Comparison of ENCODE assay signal across 14 mouse cellular contexts in the genomic region with DNA sequence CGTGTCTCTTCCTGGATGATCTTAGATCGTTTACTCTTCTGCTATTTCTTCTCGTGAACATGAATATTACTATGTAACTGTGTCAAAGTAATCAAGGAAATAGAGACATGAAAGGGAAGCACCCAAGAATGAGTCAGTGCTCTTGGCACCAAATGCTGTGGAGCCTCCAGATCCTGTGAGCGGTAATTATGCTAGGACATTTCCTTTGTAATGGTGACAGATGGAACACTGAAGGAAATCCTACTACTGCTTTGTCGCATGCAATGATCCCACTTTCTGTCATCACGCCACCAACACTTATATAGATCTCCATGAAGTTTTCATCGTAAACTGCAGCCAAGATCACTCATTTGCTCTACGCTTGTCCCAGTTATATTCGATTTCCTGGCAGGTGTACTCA. TPM values are rescaled to one million over a fixed set of nuclear protein-coding genes. Genes with fewer than 3 reads are reported as not detected.
DNase-seq lines count a peak whose midpoint lies in the region; ATAC-seq lines count a peak whose summit lies in the region.
"Had no signal": no experiment of that assay in that cellular context is flagged by ENCODE, and none has a peak within 500 bp of the region (broad histone marks: within the 10 kb centered on the region; RNA-seq: fewer than 3 reads in every experiment).

No protein-coding gene starts in this region.

- peak; percentile 37 to 39 for DNase-seq in heart, adult 18-20 months
- peak; percentile 3 to 24 for DNase-seq in heart, postnatal 14 days
- peak; percentile 20 to 36 for DNase-seq in left cerebral cortex, postnatal 36 days (ENCODE audit: low spot score in 2 of 2)
- DNase-seq in c-Kit-positive CD71-positive TER-119-positive erythroid progenitor cells, embryonic 14.5 days (ENCODE audit: low spot score), result no peak
- DNase-seq in spleen, adult 12 weeks (ENCODE audit: low spot score), result no peak
- DNase-seq: adrenal gland, postnatal 10 days had no signal

- 84% methylated on average over 9 of the region's 9 CpGs for WGBS in heart, embryonic 12.5 days
- 93% methylated on average over 9 of the region's 9 CpGs for WGBS in hindbrain, embryonic 12.5 days

- no peaks in the 10 kb centered on the region for H3K4me1 ChIP-seq in heart, embryonic 12.5 days (replicated peaks)
- H3K4me1 ChIP-seq in hindbrain, embryonic 12.5 days, result no peaks in the 10 kb centered on the region
- H3K4me1 ChIP-seq: hindbrain, embryonic 15.5 days; kidney, embryonic 15.5 days had no signal

- H3K4me2 ChIP-seq in heart, embryonic 12.5 days, result no peak overlapping the region
- H3K4me2 ChIP-seq in hindbrain, embryonic 12.5 days (replicated peaks), result no peak overlapping the region
- H3K4me2 ChIP-seq: hindbrain, embryonic 15.5 days; kidney, embryonic 15.5 days had no signal

- H3K9me3 ChIP-seq in heart, embryonic 12.5 days (replicated peaks), result no peaks in the 10 kb centered on the region
- H3K9me3 ChIP-seq in hindbrain, embryonic 12.5 days (replicated peaks), result no peaks in the 10 kb centered on the region
- H3K9me3 ChIP-seq: hindbrain, embryonic 15.5 days; kidney, embryonic 15.5 days had no signal

- no peak for ATAC-seq in heart, embryonic 12.5 days (ENCODE audit: insufficient number of reproducible peaks, low FRiP score)
- peak; percentile 93 for ATAC-seq in frontal cortex, adult (ENCODE audit: low TSS enrichment)
- ATAC-seq in hindbrain, embryonic 12.5 days (ENCODE audit: low FRiP score), result no peak

- no peaks in the 10 kb centered on the region for H3K27me3 ChIP-seq in heart, embryonic 12.5 days (replicated peaks)
- H3K27me3 ChIP-seq in hindbrain, embryonic 12.5 days, result no peaks in the 10 kb centered on the region
- H3K27me3 ChIP-seq: hindbrain, embryonic 15.5 days; kidney, embryonic 15.5 days; megakaryocyte, embryonic 14.5 days had no signal

- no peak overlapping the region for H3K4me3 ChIP-seq in heart, embryonic 12.5 days
- H3K4me3 ChIP-seq in hindbrain, embryonic 12.5 days, result no peak overlapping the region
- H3K4me3 ChIP-seq: hindbrain, embryonic 15.5 days; kidney, embryonic 15.5 days; megakaryocyte, embryonic 14.5 days; myocyte had no signal

- intact Hi-C loops in heart, postnatal 14 days (cut with DNase I), result no loop called here
- intact Hi-C loops in left cerebral cortex, postnatal 36 days (cut with DNase I), result no loop called here

- H3K27ac ChIP-seq in heart, embryonic 12.5 days (ENCODE audit: poor library complexity, severe bottlenecking), result no peak overlapping the region
- no peak overlapping the region for H3K27ac ChIP-seq in hindbrain, embryonic 12.5 days
- H3K27ac ChIP-seq: hindbrain, embryonic 15.5 days; kidney, embryonic 15.5 days; liver, embryonic 14.5 days had no signal

- H3K9ac ChIP-seq in heart, embryonic 12.5 days, result no peak overlapping the region
- H3K9ac ChIP-seq in hindbrain, embryonic 12.5 days, result no peak overlapping the region
- H3K9ac ChIP-seq: hindbrain, embryonic 15.5 days; kidney, embryonic 15.5 days; liver, embryonic 14.5 days had no signal

- no peaks in the 10 kb centered on the region for H3K36me3 ChIP-seq in heart, embryonic 12.5 days
- H3K36me3 ChIP-seq in hindbrain, embryonic 12.5 days, result no peaks in the 10 kb centered on the region
- H3K36me3 ChIP-seq: hindbrain, embryonic 15.5 days; kidney, embryonic 15.5 days had no signal

RNA-seq across cellular contexts. Expression of a gene that starts 40.0 kb away (rescaled TPM):
- 10 to 100 TPM; 15.0 to 16.4 TPM for total RNA-seq in heart, adult 18-20 months (2021)
- polyA plus RNA-seq in heart, embryonic 12.5 days (2016; fragmentation: Nextera tagmentation; extraction: Ambion mirVana), result 51.3 and 53.3 TPM in 2 replicates
- total RNA-seq in heart, postnatal 14 days (2021), result 10 to 100 TPM; 26.6 to 34.5 TPM
- 10 to 100 TPM; 72.3 to 85.1 TPM for total RNA-seq in left cerebral cortex, postnatal 36 days (2021)
- polyA plus RNA-seq in hindbrain, embryonic 12.5 days (2016; fragmentation: Nextera tagmentation; extraction: Ambion mirVana), result 6.6 and 7.3 TPM in 2 replicates
- polyA plus RNA-seq: myocyte had no signal

Comparison
In these comparisons a context has a peak if more than half of its experiments do, and no peak if none do; other contexts are left out.
1. DNase-seq: peak in heart, adult 18-20 months (2 of 2), heart, postnatal 14 days (2 of 2) and left cerebral cortex, postnatal 36 days (2 of 2); none in c-Kit-positive CD71-positive TER-119-positive erythroid progenitor cells, embryonic 14.5 days (single experiment) and spleen, adult 12 weeks (single experiment).